Mouse (Mus musculus): ENCODE results near the gene Il17c.

GRCm38 (mm10) chr8:122470691-122471090 lies 48.9 kb downstream of the Il17c start:
- TF ChIP-seq POLR2A (IDR thresholded peaks at IDR 0.05; ENCODE audit: control insufficient read depth, low read depth, low read length) (no peak), CTCF (IDR thresholded peaks at IDR 0.05; ENCODE audit: control insufficient read depth, insufficient read depth, insufficient replicate concordance, low read depth, low read length) (no peak)

Data from testis, adult 2 months (tissue).